Mouse (Mus musculus) liver, adult 2 months (tissue): ENCODE results near the gene Rbfox3. TPM values are rescaled to one million over a fixed set of nuclear protein-coding genes. Genes with fewer than 3 reads are reported as not detected.

Experiments used
- DNase-seq: peaks from one replicate; pipeline ENCODE4 v3.0.0-alpha.2; 2011; ENCODE audit warnings: low read depth, low spot score; ENCODE audit errors: extremely low read depth
- H3K27ac ChIP-seq: fragments of 200-500 bp; replicated peaks from 2 replicates; pipeline ENCODE4 v1.5.1; 2012; ENCODE audit warnings: low read depth, mild to moderate bottlenecking, control low read depth, inconsistent platforms, low read length; ENCODE audit not compliant: insufficient read depth
- H3K27me3 ChIP-seq: fragments of 200-500 bp; 2 replicates; pipeline ENCODE4 v1.6.1; 2012; ENCODE audit warnings: mild to moderate bottlenecking, moderate library complexity, low read length, inconsistent platforms; ENCODE audit not compliant: control insufficient read depth, insufficient read depth
- H3K36me3 ChIP-seq: fragments of 200-500 bp; 2 replicates; pipeline ENCODE4 v1.6.1; 2012; ENCODE audit warnings: low read length, inconsistent platforms; ENCODE audit not compliant: control insufficient read depth, insufficient read depth
- H3K4me1 ChIP-seq: fragments of 200-500 bp; 2 replicates; pipeline ENCODE4 v1.6.1; 2011; ENCODE audit warnings: low read length; ENCODE audit not compliant: control insufficient read depth, insufficient read depth
- H3K4me3 ChIP-seq: fragments of 200-500 bp; 2 replicates; pipeline ENCODE4 v1.5.1; 2011; ENCODE audit warnings: low read depth, mild to moderate bottlenecking, control low read depth, low read length, moderate library complexity; ENCODE audit not compliant: insufficient read depth
- H3K79me2 ChIP-seq: fragments of 200-500 bp; 2 replicates; pipeline ENCODE4 v1.6.1; 2012; ENCODE audit warnings: inconsistent platforms, mild to moderate bottlenecking, low read length, moderate library complexity; ENCODE audit not compliant: control insufficient read depth, insufficient read depth
- H3K9ac ChIP-seq: fragments of 200-500 bp; 2 replicates; pipeline ENCODE4 v1.6.1; 2012; ENCODE audit warnings: low read depth, mild to moderate bottlenecking, control low read depth, inconsistent platforms, low read length
- CTCF ChIP-seq: fragments of 200-500 bp; IDR thresholded peaks from 2 replicates; pipeline ENCODE4 v1.5.1; 2011; ENCODE audit warnings: low read depth, low read length, control low read depth
- POLR2A ChIP-seq: fragments of 200-500 bp; IDR thresholded peaks from 2 replicates; pipeline ENCODE4 v1.6.1; 2011; ENCODE audit warnings: low read length, control low read depth; ENCODE audit not compliant: insufficient read depth; ENCODE audit errors: extremely low read depth
- WGBS: fragments of 180-500 bp; shearing (Covaris S2); methylation state at CpG from one replicate; pipeline ENCODE4 v1.1.7; 2018; 5-methylcytosine and 5-hydroxymethylcytosine counted together
- polyA plus RNA-seq: library from polyadenylated mRNA; depleted of rRNA; stranded (reverse); fragments of >200 nt; gene quantifications from 2 replicates; pipeline ENCODE4 v1.2.3, GENCODE M21; 2012
- total RNA-seq: library from RNA; depleted of rRNA; stranded (reverse); fragments of >200 nt; gene quantifications from 2 replicates; pipeline ENCODE4 v1.2.3, GENCODE M21; 2014

Rbfox3 gene
- total and polyA plus RNA-seq, 2 experiments, result 0.28 to 0.44 TPM

DNA sequence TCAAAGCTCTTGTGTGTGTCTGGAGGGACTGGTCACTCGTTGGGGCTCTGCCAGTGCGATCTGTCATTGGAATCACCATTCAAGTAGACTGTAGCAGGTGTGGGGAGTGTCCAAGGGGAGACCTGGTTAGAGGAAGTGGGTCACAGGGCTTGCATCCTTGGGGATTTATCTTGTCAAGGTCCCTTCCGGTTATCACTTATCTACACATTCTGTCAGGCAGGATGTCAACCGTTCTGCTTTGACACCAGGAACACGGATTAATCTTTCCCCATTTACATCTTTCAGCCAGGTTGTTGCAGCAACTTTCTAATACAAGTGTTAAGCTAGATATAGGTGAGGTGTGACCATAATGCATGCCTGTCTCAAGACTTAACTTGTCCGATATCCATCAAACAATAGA lies 455.6 kb downstream of the Rbfox3 start:
- no peak for TF ChIP-seq POLR2A
- no peak for TF ChIP-seq CTCF
- Histone ChIP-seq H3K79me2 (no peaks in the 10 kb centered on the region), H3K36me3 (no peaks in the 10 kb centered on the region), H3K4me1 (peaks cover 4% of the 10 kb centered on the region), H3K9ac (no peak overlapping the region), H3K4me3 (no peak overlapping the region), H3K27ac (no peak overlapping the region), H3K27me3 (no peaks in the 10 kb centered on the region)
- WGBS, result 71% methylated on average over 6 of the region's 6 CpGs
- no peak for DNase-seq

DNA sequence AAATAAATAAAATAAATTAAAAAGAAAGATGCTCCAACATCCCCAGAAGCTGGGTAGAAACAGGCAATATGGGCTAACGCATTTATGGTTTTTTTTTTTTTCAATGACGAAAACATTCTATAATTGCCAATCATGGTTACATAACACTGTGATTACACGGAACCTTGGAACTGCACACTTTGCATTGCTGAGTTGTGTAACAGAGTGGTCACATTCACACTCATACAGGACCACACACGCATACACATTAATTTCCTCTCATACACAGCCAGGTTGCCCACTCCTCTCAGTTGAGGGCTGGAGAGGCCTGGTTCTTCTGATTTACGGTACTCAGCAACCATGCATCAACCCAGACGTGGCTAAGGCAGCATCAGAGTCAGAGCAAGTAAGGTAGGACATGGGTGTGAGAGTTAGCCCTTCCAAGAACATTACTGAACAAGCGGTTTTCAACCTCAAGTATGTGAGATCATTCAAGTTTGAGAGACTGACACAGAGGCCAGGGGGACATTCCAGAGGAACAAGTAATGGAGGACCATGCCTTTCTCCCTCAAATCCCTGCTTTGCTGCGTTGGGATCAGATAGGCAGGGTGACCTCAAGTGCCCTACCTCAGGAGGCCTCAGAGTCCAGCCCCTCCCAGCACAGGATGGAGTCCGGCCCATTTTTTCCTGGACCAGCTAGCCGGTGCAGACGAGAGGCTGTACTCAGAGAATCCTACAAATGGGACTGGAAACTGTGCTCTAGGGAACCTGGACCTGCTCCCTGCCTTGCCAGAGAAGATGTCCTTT lies 457.3 kb downstream of the Rbfox3 start:
- Histone ChIP-seq H3K79me2 (no peaks in the 10 kb centered on the region), H3K9ac (no peak overlapping the region), H3K27ac (0 out of 2 replicates have a peak overlapping the region, but pooled peaks have one; percentile 16), H3K4me1 (peaks cover 4% of the 10 kb centered on the region), H3K36me3 (no peaks in the 10 kb centered on the region), H3K27me3 (no peaks in the 10 kb centered on the region), H3K4me3 (no peak overlapping the region)
- TF ChIP-seq POLR2A (no peak), CTCF (no peak)
- 37% methylated on average over 11 of the region's 11 CpGs for WGBS
- peak; percentile 39 for DNase-seq

DNA sequence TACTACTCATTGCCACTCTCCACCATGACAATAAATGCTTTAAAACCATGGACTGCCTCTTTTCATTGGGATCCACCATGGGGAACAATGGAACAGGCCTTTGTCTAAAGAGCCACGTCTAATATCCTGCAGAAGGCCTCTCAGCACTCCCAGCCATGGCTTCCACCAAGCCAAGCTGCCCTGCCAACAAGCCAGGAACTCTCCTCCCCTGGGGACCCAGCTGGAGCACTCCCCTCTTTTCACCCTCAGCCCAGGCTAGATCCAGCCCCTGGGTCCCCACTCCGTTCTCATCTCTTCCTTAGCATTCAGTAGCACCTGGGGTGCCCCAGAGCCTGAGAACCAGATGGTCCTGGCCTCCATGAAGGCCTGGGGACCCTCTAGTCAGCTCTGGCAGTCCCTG lies 458.4 kb downstream of the Rbfox3 start:
- no peaks in the 10 kb centered on the region for H3K36me3 ChIP-seq
- no peaks in the 10 kb centered on the region for H3K79me2 ChIP-seq
- no peak overlapping the region for H3K27ac ChIP-seq
- H3K27me3 ChIP-seq, result no peaks in the 10 kb centered on the region
- H3K4me3 ChIP-seq, result no peak overlapping the region
- WGBS, result 93% methylated on average over 2 of the region's 2 CpGs
- no peak overlapping the region for H3K9ac ChIP-seq
- no peak for TF ChIP-seq CTCF
- no peak for DNase-seq
- peaks cover 4% of the 10 kb centered on the region for H3K4me1 ChIP-seq

DNA sequence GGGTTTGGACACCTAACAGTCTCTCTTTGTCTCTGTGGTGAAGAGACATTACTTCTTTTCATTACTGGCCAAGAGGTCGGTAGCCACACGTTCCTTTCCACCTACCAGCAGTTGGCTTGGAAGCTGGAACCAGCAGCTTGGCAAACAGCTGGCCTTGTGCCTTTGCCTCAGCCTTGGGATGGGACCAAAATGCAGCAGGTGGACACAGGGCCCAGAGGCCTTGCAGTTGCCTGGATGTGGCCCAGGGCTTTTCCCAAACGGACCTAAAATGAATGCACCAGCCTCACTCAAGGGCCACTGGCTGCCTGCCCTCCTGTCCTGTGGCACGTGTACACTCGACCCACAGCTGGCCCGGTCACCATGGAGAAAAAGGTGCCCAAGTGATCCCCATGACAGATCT lies 460.2 kb downstream of the Rbfox3 start:
- Histone ChIP-seq H3K9ac (no peak overlapping the region), H3K4me3 (no peak overlapping the region), H3K27me3 (no peaks in the 10 kb centered on the region), H3K4me1 (peaks cover 4% of the 10 kb centered on the region), H3K36me3 (no peaks in the 10 kb centered on the region), H3K27ac (no peak overlapping the region), H3K79me2 (no peaks in the 10 kb centered on the region)
- 14% methylated on average over 6 of the region's 6 CpGs for WGBS
- peak; percentile 90 for DNase-seq
- TF ChIP-seq POLR2A (no peak), CTCF (no peak)

DNA sequence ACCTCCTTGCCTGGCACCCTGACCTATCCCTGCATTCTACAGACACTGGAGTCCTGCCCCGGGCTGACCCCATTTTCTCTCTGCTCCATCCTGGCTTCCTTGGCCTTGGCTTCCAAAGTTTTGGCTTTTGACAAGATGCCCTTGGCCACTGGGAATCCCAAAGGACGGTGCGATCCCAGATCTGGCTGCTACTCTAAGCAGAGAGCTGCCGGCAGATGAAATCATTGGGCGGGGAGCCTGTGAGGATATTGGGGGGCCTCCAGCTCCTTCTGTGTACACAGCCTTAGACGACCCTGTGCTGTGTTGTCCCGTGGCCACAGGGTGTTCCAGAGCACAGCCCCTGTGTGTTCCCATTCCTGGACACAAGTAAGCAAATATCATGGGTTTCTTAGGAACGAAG lies 463.0 kb downstream of the Rbfox3 start:
- Histone ChIP-seq H3K4me1 (peaks cover 3% of the 10 kb centered on the region; the same call in 1 of the 2 replicates), H3K4me3 (no peak overlapping the region), H3K27ac (no peak overlapping the region), H3K9ac (no peak overlapping the region), H3K36me3 (no peaks in the 10 kb centered on the region), H3K27me3 (no peaks in the 10 kb centered on the region), H3K79me2 (no peaks in the 10 kb centered on the region)
- 78% methylated on average over 8 of the region's 8 CpGs for WGBS
- TF ChIP-seq CTCF (no peak), POLR2A (no peak)
- DNase-seq, result no peak

DNA sequence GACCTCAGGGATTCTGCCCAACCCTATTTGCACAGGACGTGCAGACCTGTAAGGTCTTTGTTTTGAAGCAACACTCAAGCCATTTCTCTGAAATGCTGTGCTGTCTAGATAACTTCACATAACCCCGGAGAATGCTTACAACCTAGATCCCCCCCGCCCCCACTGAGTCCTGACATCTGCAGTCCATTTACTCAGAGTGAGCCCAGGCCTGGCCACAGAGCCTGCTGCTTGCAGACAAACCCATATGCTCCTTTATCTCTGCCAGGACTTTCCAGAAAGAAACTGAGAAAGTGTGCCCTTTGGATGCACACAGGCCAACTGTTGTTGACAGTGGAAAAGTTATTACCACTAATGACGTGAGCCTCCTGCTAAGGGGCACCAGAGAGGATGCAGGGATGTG lies 464.1 kb downstream of the Rbfox3 start:
- TF ChIP-seq POLR2A, result no peak
- TF ChIP-seq CTCF, result no peak
- 77% methylated on average over 4 of the region's 4 CpGs for WGBS
- Histone ChIP-seq H3K79me2 (no peaks in the 10 kb centered on the region), H3K9ac (no peak overlapping the region), H3K27ac (no peak overlapping the region), H3K36me3 (no peaks in the 10 kb centered on the region), H3K27me3 (no peaks in the 10 kb centered on the region), H3K4me1 (peaks cover 3% of the 10 kb centered on the region; the same call in 1 of the 2 replicates), H3K4me3 (no peak overlapping the region)
- DNase-seq, result no peak
